ENCODE assay signal across 23 mouse cellular contexts in the genomic region with DNA sequence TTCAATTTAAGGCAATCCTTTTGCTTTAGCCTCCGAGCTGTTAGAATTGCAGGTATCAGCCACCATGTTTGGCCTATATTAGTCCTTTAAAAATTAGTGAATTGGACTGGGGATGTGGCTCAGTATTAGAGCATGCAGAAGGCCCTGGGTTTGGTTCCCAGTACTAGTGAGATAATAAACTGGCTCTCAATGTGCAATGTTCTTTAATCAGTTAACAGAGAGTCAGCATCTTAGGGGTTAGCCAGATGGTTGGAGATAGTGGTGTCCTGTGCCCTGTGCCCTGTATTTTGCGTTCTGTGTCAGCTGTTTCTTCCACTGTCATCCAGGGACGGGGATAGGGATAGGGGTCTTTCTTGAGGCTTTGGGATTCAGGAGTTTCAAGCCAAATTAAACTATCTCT. TPM values are rescaled to one million over a fixed set of nuclear protein-coding genes. Genes with fewer than 3 reads are reported as not detected.
"Had no signal": no experiment of that assay in that cellular context is flagged by ENCODE, and none has a peak within 500 bp of the region (broad histone marks: within the 10 kb centered on the region; RNA-seq: fewer than 3 reads in every experiment).

No protein-coding gene starts in this region.

- H3K4me1 ChIP-seq: intestine, embryonic 15.5 days; kidney, embryonic 15.5 days; limb, embryonic 15.5 days; megakaryocyte, embryonic 14.5 days had no signal

- DNase-seq: kidney, adult 11 months; kidney, adult 8-10 months; kidney, postnatal 10 days; kidney, postnatal 36 days; left cerebral cortex, postnatal 4 days; lung, adult 2 months; midbrain, embryonic 14.5 days; thymus, adult 18-20 months; thymus, postnatal 36 days had no signal

- ATAC-seq: intestine, embryonic 15.5 days had no signal

- H3K27ac ChIP-seq: intestine, embryonic 15.5 days; kidney, embryonic 15.5 days; limb, embryonic 12.5 days; limb, embryonic 15.5 days; macrophage had no signal

- H3K4me2 ChIP-seq: intestine, embryonic 15.5 days; kidney, embryonic 15.5 days; limb, embryonic 12.5 days; limb, embryonic 15.5 days; midbrain, embryonic 11.5 days had no signal

- H3K9me3 ChIP-seq: intestine, embryonic 15.5 days; kidney, embryonic 15.5 days; limb, embryonic 12.5 days; limb, embryonic 15.5 days; megakaryocyte, embryonic 14.5 days had no signal

- H3K9ac ChIP-seq: intestine, embryonic 15.5 days; kidney, embryonic 15.5 days; limb, embryonic 12.5 days; limb, embryonic 15.5 days had no signal

- H3K27me3 ChIP-seq: intestine, embryonic 15.5 days; kidney, embryonic 15.5 days; limb, embryonic 12.5 days; limb, embryonic 15.5 days; megakaryocyte, embryonic 14.5 days had no signal

- H3K4me3 ChIP-seq: intestine, embryonic 15.5 days; kidney, embryonic 15.5 days; limb, embryonic 12.5 days; limb, embryonic 15.5 days; megakaryocyte, embryonic 14.5 days had no signal

RNA-seq across cellular contexts. Expression of a gene that starts 36.6 kb away (rescaled TPM):
- total RNA-seq: left cerebral cortex, postnatal 14 days; left cerebral cortex, postnatal 4 days; midbrain, postnatal 0 days had no signal
- polyA plus RNA-seq: small intestine, adult 2 months had no signal

RNA-seq across cellular contexts. Expression of a gene that starts 41.1 kb away (rescaled TPM):
- total RNA-seq: layer of hippocampus, adult 8-10 months; layer of hippocampus, postnatal 10 days; left cerebral cortex, adult 8-10 months; left cerebral cortex, postnatal 14 days; left cerebral cortex, postnatal 4 days; midbrain, postnatal 0 days had no signal
- polyA plus RNA-seq: midbrain, postnatal 0 days; neural tube, embryonic 14.5 days had no signal
